Mouse (Mus musculus) layer of hippocampus, adult 9-10 months (tissue): ENCODE data around the gene Car15.

Source experiments
- DNase-seq: peaks from one replicate; pipeline ENCODE4 v3.0.0; 2022; ENCODE audit warnings: low spot score

The Car15 gene

DNA sequence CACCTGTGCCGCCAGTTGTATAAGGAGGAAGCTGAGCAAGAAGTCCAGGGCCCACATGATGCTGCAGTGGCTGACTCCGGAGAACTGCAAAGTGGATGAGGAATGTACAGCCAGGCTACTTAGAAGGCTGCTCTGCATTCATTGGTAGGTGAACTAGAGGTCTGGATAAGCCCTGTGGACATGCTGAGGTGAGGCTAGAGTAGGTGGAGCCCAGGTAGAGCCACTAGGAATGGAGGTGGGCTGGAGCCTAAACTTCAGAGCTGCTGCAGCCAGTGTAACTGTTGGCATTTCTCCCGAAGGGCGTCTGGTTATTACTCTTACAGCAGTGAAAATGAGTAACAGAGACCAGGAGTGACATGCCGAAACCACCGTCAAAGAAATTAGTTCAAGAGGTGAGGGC is at the start of gene Car15:
TSS of gene Car15 (minus strand) at position 314 of the 400 bp plus-strand sequence.
- DNase-seq: no peak

DNA sequence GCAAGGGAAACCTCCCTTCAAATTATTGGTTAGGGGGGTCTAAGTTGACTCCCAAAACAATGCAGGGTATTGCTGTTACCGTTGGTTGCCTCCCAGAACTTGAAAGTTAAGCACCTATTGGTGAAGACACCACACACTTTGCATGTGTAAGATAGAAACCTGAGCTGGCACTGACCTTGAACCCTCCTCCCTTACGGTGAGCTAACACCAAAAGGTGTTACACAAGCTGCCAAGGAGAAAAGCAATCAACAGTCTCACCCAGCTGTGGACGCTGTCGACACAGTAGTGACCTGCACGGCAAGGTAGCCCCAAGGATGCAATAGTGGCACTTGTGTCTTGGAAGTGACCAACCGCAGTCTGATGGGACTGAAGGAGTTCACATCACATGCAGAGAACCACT is 46.0 kb upstream of the Car15 start:
- DNase-seq: no peak

DNA sequence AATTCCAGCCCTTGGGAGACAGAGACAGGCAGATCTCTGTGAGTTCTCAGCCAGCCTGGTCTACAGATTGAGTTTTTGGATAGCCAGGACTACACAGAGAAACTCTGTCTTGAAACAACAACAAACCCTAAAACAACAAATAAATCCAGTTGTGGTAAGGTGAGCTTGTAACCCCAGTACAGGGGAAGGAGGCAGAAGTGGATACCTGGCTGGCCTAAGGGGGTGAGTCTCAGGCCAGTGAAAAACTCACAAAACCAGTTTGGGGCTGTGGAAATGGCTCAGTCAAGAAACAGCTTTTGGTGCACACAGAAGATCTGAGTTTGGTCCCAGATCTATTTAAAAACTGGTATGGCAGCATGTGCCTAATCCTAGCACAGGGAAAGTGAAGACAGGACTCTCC is 44.0 kb upstream of the Car15 start:
- DNase-seq: no peak

DNA sequence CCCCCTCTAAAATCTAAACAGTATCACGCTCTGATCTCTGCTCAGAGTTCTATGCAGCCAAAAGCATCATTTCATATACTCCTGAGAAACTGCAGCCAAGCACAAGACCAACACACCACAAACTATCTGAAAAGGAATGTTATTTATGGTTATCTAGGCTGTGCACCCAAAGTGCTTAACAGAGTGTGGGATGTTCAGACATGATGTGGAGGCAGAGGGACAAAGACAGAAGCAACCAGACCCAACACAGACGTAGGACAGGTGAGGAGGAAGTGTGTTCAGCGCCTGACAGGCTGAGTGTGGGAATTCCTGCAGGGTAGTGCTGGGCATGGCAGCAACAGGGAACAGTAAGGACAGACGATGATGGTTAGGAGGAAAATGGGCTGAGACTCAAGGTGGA is 41.4 kb upstream of the Car15 start:
- DNase-seq: no peak

DNA sequence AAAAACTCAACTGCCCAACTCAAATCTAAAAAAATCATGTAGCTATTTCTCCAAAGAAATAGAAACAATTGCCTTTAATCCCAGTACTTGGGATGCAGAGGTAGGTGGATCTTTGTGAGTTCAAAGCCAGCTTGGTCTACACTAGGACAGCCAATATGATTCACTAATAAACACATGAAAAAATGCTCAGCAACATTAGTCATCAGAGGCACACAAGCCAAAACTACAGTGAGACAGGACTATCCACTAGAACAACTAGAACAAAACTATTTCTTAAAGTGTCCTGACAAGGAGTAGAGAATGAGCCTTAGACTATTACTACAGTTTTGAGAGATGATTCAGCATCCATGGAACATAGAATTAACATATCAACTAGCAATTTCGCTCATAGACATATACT is 37.9 kb upstream of the Car15 start:
- DNase-seq: no peak

DNA sequence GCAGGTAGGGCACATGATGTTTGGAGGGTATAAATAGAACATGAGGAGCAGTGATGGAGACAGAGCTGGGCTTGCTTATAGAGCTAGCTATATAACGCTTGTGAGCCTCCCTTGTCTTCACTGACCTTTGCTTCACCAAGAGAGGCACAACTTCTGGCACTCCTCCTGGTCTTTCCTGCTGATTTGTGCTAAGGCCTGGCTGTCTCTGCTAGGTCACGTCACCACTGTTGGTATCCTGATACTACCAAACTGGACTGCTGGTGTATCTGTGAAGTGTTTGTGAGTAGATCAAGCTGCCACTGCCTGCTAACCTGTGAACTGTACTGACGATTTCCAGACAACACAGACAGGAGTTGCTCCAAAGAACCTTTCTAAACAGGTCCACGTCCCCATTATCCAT is 37.0 kb upstream of the Car15 start:
- DNase-seq: no peak

DNA sequence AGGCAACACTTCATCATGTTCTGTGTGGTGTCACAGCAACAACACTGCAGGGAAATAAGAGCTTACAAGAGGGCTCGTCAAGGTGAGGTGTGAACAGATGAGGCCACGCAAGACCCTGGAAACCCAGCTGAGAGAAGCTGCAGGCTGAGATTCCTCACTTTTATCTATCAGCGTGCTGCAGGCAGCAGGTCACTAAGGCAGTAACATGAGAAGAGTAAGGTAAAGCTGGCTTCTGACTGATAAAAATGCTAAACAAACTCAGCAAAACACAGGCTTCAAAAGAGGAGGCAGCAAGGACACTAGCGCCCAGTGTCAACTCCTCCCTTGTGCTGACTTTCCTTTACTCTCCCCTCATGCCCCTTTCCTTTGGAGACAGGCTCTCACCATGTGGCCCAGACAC is 34.8 kb upstream of the Car15 start:
- no peak for DNase-seq

DNA sequence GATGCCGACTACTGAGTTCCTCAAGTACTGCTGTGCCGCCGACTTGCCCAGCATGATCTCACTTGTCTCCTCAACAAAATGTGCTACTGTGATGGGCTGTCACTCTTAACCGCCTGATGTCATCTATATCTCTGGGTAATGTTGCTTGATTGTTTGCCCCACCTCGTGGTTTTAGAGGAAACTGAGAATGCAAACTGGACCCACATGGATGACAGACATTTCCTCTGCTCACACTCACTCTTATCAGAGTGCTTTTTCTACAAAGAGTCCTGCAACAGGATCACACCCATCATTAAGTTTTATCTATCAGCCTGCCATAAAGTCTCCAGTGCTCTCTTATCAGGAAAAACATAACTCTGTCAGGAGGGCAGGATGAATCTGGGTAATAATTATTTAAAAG is 33.1 kb upstream of the Car15 start:
- DNase-seq: no peak

DNA sequence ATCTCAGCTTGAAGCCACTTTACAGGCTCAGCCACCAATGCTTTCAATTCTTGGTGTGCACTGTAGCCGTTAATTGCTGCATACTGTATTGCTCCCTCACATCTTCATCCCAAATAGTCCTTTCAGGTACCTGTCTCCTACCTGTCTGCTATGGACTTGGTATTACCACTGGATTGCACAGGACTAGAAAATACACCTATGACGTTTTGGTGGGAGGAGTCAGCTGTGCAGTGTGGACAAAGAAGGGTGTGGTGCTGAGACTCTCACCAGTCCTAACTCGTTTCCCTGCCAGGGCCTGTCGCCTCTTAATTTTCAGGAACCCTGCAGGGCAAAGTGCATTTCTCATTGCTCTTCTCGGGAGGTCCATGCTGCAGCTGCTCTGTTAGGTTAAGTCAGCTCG is 27.6 kb upstream of the Car15 start:
- DNase-seq: no peak

DNA sequence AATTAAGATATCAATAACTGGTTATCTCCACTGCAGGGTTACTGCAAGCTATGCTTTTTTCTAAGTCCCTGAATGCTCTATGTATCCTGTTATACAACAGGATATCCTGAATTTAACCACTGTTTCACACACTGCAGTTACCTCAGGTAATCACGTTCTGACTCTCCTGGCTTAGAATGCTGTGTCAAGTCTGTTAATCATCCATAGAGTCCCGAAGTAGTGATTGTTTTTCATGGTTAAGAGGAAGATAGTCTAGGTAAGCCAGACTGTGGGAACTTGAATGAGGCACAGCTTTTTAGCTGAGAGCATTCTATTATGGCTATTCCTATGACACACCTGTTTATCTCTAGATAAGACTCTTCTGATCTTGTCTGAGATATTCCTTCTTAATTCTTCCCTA is 27.1 kb upstream of the Car15 start:
- DNase-seq: no peak

DNA sequence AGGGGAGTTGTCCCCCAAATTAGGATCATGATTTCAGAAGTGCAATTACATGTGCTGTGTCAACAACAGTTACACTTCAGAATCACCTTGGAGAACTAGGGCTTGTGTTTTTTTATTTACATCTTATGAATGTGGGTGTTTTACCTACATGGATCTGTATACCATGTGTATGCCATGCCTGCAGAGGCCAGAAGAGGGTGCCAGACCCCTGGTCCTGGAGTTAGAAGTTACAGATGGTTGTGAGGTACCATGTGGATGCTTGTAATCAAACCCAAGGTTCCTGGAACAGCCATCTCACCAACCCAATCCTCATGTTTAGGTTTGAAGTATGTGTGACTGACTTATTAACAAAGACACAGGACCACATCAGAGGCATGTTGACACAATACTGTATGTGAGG is 20.4 kb upstream of the Car15 start:
- DNase-seq: no peak

DNA sequence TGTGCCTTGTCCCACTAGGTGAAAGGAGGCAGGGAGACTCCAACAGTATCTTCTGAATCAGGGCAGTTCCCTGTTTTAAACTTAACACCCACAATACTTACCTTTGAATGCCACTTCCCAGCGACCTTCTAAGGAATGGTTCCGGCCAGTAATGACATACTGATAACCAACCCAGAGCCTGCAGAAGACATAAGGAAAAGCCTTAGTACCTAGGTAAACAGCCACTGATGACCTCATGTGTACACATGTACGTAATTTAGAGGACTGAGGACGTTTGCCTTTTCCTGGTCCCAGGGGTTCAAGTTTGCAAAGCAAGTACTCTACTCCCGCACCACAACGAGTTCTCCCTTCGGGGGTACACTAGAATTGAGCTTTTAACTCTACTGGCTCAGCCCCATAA is 19.0 kb upstream of the Car15 start:
- DNase-seq: no peak

DNA sequence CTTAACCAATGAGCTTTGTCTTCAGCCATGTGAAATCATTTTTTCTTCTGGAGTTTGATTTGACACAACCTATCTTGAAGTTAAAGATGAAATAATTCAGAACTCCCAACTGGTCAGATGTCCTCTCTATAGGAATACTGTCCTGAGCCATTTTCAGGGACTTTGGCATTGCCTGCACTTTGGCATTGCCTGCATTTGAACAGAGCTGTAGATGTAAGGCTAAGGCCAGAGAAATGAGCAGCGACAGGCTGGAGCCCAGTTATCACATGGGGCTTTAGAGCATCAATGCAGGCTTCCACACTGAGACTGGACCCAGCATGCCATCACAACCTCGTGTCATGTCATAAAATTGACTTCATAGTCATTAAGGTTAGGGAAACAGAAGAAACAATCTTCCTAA is 15.1 kb upstream of the Car15 start:
- no peak for DNase-seq

DNA sequence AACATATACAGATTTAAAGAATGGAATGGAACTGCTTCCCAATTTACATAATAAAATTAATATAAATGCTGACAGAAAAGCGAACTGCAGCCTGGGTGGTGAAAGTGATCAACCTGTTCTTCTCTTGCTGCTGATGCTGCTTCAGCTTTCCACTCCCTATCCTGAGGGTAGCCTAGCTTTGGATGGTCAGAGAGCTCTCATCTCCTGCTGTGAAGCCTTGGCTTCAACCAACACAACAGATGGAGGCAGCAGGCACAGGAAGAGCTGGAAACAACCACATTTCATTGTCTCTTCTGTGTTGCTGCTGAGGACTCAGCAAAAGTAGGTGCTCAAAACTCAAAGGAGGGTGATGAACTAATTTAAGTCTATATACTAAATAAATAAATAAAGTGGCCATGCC is 13.7 kb upstream of the Car15 start:
- no peak for DNase-seq

DNA sequence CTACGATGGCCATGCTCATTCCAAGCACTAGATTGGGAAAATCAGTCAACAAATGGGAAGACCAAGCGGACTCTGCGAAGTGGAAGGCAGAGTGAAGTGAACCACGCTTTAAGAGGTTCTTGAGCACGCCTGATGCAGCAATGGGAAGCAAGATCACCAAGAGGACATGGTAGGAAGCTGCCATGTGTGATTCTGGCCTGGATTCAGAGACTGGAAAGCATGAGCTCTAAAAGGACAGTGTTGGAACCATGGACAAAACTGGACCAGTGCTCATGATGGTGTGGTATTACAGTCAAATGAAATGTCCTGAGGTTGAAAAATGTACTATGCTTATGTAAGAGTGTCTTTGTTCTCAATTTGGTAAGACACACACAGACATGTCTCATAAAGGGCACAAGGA is 13.2 kb upstream of the Car15 start:
- DNase-seq: no peak

DNA sequence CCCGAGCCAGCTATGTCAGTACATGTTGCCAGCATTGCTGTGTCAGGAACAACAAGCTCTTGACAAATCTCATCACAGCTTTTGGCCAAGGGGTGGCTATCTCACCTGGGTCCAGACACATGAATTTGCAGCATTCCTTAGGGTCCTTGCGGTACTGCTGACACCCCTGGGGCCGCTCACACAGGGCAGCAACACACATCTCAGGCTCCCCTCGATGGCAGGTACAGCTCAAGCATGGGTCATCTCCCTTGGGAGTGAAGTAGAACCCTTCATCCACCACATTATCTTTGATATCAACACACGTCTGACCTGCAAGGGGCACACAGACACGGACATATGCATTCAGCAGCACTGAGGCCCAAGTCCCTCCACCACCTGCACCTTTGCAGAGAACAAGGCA is 11.3 kb upstream of the Car15 start:
- no peak for DNase-seq

DNA sequence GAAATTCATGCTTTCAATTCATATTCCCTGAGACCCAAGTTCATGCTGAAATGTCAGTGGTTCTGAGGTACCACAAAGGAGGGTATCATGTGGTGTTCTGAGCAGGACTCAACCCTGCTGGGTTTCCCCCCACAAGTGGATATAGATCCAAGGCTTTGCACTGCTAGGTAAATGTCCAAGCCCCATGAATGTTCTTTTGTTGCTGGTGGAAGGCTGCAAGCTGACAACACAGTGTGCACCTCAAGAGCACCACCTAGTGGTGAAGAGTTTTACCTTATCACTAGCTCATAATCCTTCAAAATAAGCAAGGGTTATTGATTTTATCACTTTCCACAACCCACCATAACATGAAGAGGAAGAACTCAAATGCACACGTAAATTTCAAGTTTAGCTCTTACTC is 10.8 kb upstream of the Car15 start:
- peak; percentile 65 for DNase-seq

DNA sequence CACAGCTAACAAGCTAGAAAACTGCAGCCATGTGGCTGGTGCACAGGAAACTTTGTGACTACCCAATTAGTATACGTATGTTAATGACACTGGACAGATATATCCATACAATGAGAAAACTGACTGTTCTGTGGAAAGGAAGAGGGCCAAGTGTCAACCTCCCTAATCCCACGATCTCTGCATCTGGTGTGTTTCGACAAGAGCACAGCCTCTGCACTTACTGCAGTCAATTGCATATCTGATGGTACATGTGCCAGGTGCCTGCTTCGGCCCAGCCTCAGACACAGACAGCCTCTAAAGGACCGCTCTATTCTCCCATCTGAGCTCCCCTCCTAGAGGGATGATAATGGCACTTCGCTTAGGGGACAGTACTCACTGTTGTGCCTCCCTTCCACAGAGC is 10.3 kb upstream of the Car15 start:
- no peak for DNase-seq

DNA sequence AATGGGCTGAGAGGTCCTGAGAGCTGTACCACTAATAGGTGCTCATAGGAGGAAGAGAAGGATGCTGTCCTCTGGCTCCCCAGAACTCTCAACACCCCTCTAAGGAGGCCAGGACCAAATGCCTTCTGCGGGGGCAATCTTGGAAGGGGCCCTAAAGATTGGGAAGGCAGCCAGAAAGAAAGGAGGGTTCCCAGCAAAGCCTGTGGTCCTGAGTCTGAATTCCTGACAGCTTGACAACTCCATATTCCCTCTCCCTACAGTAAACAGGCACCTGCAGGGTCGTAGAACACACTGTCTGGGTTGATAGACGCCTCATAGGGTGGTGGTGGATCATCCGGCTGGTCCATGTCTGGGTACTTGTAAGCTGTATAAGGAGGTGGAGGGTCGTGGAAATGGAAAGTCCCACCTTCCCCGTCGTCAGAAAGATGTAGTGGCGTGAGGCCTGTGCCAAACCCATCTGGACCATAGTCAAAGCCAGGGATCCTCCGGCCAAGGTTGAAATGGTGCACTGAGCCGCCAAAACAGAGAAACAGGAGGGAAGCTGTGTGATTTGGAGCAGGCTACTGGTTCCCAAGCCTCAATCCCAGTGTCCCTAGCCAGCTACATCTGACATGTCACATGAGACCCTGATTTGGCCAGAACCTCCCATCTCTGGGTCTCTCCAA is 5.7 kb upstream of the Car15 start:
- no peak for DNase-seq

DNA sequence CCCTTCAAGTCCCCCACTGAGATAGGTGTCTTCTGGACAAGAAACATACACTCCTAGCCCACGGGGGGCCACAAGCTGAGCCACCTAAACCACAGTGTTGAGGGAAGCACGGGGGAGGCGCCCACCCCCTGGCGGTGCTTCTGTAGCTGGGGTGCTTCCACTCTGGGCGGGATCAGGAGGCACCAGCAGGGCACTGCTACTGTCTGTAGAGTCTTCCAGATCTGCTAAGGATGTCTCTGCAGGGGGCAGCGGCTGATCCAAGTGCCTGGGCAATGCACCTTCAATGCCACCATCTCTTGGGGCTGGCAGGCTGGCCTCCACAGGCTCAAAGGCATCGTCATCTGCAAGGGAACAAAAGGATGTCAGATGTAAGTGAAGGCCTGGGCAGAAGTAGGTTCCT is 4.3 kb upstream of the Car15 start:
- no peak for DNase-seq

DNA sequence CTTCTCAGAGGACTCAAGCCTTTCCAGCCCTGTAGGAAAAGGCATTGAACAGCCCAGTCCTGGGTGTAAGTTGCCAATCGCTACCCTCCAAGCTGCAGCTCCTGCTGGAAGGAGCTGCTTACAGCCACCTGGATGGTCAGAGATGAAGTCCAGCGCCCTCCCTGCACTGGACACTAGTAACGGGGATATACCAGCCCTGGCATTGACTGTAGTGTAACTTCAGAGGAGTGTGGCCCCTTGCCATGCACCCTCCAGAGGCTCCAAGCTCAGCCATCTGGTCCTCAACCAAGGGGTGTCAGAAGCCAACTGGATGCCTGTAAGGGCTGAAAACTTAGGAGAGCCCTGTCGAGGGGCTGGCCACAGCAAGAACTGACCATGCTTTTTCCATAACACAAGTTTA is 1.8 kb upstream of the Car15 start:
- DNase-seq: no peak

DNA sequence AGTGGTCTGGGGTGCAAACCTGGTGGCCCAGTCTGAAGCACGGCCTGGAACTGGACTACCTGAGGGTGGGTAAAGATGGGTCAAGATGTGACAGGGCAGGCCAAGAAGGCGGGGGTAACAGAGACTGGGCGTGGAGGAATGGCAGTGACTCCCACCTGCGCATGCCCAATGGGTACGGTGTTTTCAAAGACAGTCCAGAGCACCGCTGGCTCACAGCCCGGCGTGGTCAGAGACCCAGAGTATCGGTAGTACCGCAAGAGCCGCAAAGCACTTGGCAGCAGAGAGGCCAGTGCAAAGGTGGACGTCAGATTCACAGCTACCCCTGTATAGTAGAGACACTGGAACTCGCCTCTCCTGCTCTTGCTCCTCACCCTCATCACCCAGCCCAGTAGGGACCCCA is 2.7 kb downstream of the Car15 start:
- no peak for DNase-seq

DNA sequence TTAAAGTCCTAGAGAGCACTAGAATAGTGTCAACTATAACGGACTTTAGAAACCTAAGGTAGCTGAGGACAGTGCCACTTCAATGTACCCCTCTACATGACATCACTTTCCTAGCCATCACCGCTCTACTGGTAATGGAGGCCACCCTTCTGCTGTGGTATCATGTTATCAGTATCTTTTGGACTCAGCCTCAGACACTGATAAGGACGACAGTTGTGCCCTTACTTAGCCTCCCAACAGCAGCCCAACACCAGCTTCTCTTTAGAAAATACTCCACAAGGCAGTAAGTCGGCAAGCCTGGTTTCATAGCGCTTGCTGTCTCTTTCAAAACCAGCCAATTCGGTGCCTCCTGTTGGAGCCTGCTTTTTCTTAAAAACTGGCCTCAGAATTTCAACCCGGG is 3.6 kb downstream of the Car15 start:
- no peak for DNase-seq

DNA sequence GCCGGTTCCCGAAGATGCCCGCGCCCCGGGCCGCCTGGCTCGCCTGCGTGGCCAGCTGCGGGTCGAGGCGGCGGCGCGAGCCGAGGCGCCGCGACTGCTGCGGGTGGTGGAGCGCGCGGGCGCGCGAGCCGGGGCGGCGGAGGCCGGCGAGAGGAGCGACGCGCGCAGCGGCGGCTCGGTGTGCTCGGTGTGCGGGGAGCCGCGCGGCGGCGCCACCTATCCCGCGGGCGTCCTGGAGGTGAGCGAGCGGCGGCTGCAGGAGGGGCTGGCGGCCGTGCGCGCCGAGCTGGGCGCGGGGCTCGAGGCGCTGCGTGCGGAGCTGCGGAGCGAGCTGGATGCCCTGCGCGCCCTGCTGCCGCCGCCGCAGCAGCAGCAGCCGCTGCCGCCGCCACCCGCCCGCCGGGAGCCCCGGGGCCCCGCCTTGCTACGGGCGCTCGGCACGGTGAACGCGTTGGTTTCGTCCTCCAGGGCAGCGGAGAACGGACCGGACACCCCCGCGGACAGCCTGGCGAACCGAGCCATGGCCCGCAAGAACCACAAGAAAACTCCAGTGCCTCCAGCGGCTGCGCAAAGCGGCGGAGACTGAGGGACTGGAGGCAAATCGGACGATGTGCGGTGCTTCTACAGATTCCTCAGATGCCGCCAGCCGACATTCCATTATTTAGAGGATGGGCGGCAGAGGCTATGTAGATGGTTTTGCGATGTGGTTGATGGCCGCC is 4.3 kb downstream of the Car15 start:
- no peak for DNase-seq
